Mouse (Mus musculus) hindbrain, embryonic 14.5 days (tissue): Measurements from ENCODE around the gene Bms1. TPM values are rescaled to one million over a fixed set of nuclear protein-coding genes. Genes with fewer than 3 reads are reported as not detected.

Source experiments
- ATAC-seq: fragments of 200-750 bp; cut with Nextera tagmentation; 2 replicates; pipeline ENCODE4 v1.8.0; 2017; ENCODE audit warnings: moderate number of reproducible peaks, mild to moderate bottlenecking, moderate TSS enrichment, moderate library complexity; ENCODE audit not compliant: low FRiP score
- DNase-seq: peaks from one replicate; pipeline ENCODE4 v3.0.0-alpha.2; 2015; ENCODE audit warnings: low spot score
- H3K27ac ChIP-seq: fragments of 300-500 bp; sonication (generic); 2 replicates; pipeline ENCODE4 v1.5.1; 2014; ENCODE audit warnings: mild to moderate bottlenecking, moderate library complexity
- H3K27me3 ChIP-seq: fragments of 300-500 bp; sonication (generic); 2 replicates; pipeline ENCODE4 v1.6.1; 2014; ENCODE audit warnings: mild to moderate bottlenecking, low read length, mixed read lengths; ENCODE audit not compliant: control insufficient read depth, insufficient read depth
- H3K36me3 ChIP-seq: fragments of 300-500 bp; sonication (generic); replicated peaks from 2 replicates; pipeline ENCODE4 v1.6.1; 2014; ENCODE audit not compliant: control insufficient read depth, insufficient read depth
- H3K4me1 ChIP-seq: fragments of 300-500 bp; sonication (generic); replicated peaks from 2 replicates; pipeline ENCODE4 v1.6.1; 2014; ENCODE audit warnings: antibody characterized with exemption, low read length, mixed read lengths; ENCODE audit not compliant: control insufficient read depth, insufficient read depth
- H3K4me2 ChIP-seq: fragments of 300-500 bp; sonication (generic); replicated peaks from 2 replicates; pipeline ENCODE4 v1.6.1; 2014; ENCODE audit warnings: mild to moderate bottlenecking, moderate library complexity
- H3K4me3 ChIP-seq: fragments of 300-500 bp; sonication (generic); replicated peaks from 2 replicates; pipeline ENCODE4 v1.5.1; 2014; ENCODE audit warnings: mild to moderate bottlenecking, low read length
- H3K9ac ChIP-seq: fragments of 300-500 bp; sonication (generic); 2 replicates; pipeline ENCODE4 v1.6.1; 2014
- H3K9me3 ChIP-seq: fragments of 300-500 bp; sonication (generic); 2 replicates; pipeline ENCODE4 v1.6.1; 2016; ENCODE audit warnings: low read length; ENCODE audit not compliant: control insufficient read depth
- WGBS: fragments of 180-500 bp; shearing (Covaris S2); extraction: QIAGEN DNeasy Blood & Tissue Kit; methylation state at CpG from one replicate; pipeline ENCODE4 v1.1.7; 2014; 5-methylcytosine and 5-hydroxymethylcytosine counted together
- polyA plus RNA-seq: library from polyadenylated mRNA; unstranded; fragments of >200 nt; fragmentation: Nextera tagmentation; extraction: Ambion mirVana; gene quantifications from 2 replicates; pipeline ENCODE4 v1.2.1, GENCODE M21; 2014

Bms1 gene
- polyA plus RNA-seq, 1 experiment from 2014 or later: 20.1 TPM

DNA sequence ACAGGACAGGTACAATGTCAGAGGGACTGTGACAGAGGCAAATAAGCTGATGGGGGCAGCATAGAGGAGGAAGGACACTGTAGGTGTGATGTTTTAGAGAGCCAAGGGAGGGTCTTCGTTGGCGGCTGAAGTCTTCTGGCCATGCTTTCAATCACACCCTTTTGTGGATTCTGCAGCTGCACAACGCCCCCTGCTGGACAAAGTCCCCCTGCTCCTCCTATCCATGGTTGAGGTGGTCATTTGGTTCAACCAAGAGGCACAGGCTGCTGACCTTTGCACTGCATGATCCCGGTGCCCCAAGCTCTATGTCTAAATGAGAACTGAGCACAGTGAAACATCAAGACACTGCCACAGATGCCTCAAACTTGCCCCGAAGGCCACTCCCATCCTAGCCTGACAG lies 46.0 kb downstream of the Bms1 start:
- H3K36me3 ChIP-seq: no peaks in the 10 kb centered on the region
- ATAC-seq: no peak
- no peak overlapping the region for H3K4me3 ChIP-seq
- no peaks in the 10 kb centered on the region for H3K9me3 ChIP-seq
- no peak overlapping the region for H3K27ac ChIP-seq
- no peak overlapping the region for H3K9ac ChIP-seq
- H3K4me1 ChIP-seq: no peaks in the 10 kb centered on the region
- WGBS: 42% methylated on average over 5 of the region's 5 CpGs
- H3K27me3 ChIP-seq: no peaks in the 10 kb centered on the region
- no peak overlapping the region for H3K4me2 ChIP-seq
- no peak for DNase-seq

DNA sequence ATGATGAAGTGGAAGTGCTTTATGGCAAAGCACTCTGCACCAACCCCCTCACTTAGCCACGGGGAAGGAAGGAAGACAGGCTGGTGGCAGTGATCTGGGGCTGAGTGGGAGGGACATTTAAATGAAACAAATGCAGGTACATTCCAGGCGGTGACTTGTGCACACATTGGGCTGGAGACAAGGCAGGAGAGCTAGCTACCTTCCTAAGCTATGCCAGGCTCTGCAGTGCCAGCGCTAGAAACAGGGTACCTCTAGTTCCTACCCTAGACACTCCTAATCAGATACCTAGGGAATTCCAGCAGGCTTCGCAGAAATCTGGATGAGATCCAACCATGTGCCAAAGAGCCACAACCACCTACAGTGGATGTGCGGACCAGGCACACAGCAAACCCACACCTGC lies 46.5 kb downstream of the Bms1 start:
- H3K4me2 ChIP-seq: no peak overlapping the region
- no peak for ATAC-seq
- no peak overlapping the region for H3K9ac ChIP-seq
- no peak overlapping the region for H3K4me3 ChIP-seq
- H3K27ac ChIP-seq: no peak overlapping the region
- no peaks in the 10 kb centered on the region for H3K27me3 ChIP-seq
- 70% methylated on average over 5 of the region's 5 CpGs for WGBS
- no peaks in the 10 kb centered on the region for H3K4me1 ChIP-seq
- no peaks in the 10 kb centered on the region for H3K36me3 ChIP-seq
- DNase-seq: no peak
- H3K9me3 ChIP-seq: no peaks in the 10 kb centered on the region

DNA sequence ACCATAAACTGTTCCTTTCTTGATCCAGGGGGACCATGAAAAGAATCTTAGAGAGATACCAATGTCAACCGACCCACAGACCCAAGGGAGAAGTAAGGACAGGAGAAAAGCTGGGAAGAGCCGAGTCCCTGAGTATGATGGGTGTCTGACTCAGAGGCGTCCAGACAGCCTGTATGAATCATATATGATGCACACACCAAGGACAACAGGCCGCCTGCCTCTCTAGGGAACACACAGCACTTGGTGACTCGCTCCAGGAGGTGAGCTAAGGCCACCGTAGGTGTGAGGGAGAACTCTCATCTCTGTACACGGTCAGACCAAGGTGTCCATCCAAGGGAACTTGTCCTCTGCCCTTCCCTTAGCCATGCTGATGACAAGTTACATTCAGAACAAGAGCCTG lies 51.8 kb downstream of the Bms1 start:
- no peaks in the 10 kb centered on the region for H3K9me3 ChIP-seq
- H3K9ac ChIP-seq: no peak overlapping the region
- ATAC-seq (no peak), DNase-seq (no peak)
- 90% methylated on average over 7 of the region's 7 CpGs for WGBS
- no peaks in the 10 kb centered on the region for H3K36me3 ChIP-seq
- H3K4me3 ChIP-seq: no peak overlapping the region
- no peaks in the 10 kb centered on the region for H3K4me1 ChIP-seq
- no peak overlapping the region for H3K4me2 ChIP-seq
- no peaks in the 10 kb centered on the region for H3K27me3 ChIP-seq
- no peak overlapping the region for H3K27ac ChIP-seq

DNA sequence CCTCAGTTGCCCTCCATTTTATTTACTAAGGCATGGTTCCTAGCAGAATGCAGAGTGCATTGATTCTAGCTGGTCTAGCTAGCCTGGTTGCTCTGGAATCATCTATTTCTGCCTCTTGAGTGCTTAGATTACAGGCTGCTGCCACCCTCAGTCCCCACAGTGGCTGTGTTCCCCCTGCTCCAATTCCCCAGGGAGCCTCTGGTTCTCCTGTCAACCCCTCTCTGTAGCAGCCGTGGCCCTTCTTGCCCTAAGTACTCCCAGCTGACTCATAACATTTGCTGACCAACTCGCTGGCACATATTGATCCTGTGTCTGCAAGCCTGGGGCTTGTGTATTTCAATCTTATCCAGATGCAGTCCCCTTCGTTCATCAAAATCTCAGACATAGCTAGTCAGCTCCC lies 53.1 kb downstream of the Bms1 start:
- Histone ChIP-seq H3K4me3 (no peak overlapping the region), H3K36me3 (no peaks in the 10 kb centered on the region), H3K27ac (no peak overlapping the region), H3K9ac (no peak overlapping the region), H3K9me3 (peaks cover 10% of the 10 kb centered on the region), H3K4me2 (no peak overlapping the region), H3K4me1 (no peaks in the 10 kb centered on the region), H3K27me3 (no peaks in the 10 kb centered on the region)
- ATAC-seq: no peak
- WGBS: 54% methylated on average over 3 of the region's 3 CpGs
- DNase-seq: no peak

DNA sequence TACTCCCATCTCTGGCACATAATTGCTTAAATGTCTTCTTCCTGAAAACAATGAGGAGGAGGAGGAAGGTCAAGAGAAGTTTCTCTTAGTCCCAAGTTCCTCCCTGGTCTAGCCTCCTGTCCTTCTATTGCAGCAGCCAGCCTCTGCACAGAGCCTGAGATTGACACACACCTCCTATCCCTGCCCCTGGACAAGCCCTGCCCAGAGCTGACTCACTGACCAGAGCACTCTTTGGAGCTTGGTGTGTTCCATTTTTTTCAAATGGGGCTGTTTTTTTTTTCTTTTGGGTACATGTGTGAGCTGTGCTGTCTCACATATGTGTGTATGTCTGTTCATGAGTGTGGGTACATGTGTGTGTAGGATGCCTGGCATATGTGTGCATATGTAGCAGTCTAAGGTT lies 53.5 kb downstream of the Bms1 start:
- Histone ChIP-seq H3K9ac (no peak overlapping the region), H3K27me3 (no peaks in the 10 kb centered on the region), H3K4me2 (no peak overlapping the region), H3K4me3 (no peak overlapping the region), H3K9me3 (peaks cover 12% of the 10 kb centered on the region), H3K4me1 (no peaks in the 10 kb centered on the region), H3K36me3 (no peaks in the 10 kb centered on the region), H3K27ac (no peak overlapping the region)
- no peak for DNase-seq
- ATAC-seq: no peak

DNA sequence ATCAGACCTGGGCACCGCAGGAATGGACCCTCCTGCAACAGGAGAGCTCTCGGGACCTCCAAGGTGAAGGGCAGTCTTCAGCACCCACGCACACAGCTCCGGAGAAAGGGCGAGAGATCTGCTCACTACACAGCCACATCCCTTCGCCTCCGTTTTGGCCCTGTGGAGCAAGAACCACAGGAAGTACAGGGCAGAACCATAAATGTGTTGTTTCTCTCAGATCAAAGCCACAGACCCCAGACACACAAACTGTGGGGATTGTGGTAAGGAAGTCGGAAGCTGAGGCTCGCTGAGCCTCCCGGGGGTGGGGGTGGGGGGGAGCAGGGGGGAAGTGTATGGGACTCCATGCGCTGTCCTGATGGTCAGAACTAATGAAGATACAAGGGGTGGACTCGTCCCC lies 68.9 kb downstream of the Bms1 start:
- no peak for ATAC-seq
- DNase-seq: no peak
- Histone ChIP-seq H3K36me3 (no peaks in the 10 kb centered on the region), H3K4me3 (no peak overlapping the region), H3K4me2 (no peak overlapping the region), H3K4me1 (0 out of 2 replicates have a peak, but pooled peaks cover 3% of the 10 kb centered on the region), H3K9me3 (no peaks in the 10 kb centered on the region), H3K9ac (no peak overlapping the region), H3K27ac (no peak overlapping the region), H3K27me3 (no peaks in the 10 kb centered on the region)
- 79% methylated on average over 12 of the region's 12 CpGs for WGBS

DNA sequence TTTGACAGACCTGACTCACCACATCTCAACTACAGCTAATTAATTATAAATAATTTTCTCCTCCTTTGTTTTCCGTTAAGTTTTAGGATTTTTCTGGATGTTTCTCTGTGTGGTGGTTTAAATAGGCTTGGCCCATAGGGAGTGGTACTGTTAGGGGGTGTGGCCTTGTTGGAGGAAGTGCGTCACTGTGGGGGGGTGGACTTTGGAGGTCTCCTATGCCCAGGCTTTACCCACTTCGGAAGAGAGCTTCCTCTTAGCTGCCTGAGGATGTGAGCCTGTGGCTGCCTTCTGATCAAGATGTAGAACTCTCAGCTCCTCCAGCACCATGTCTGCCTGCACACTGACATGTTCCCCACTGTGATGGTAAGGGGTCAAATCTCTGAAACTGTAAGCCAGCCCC lies 71.1 kb downstream of the Bms1 start:
- no peak for ATAC-seq

DNA sequence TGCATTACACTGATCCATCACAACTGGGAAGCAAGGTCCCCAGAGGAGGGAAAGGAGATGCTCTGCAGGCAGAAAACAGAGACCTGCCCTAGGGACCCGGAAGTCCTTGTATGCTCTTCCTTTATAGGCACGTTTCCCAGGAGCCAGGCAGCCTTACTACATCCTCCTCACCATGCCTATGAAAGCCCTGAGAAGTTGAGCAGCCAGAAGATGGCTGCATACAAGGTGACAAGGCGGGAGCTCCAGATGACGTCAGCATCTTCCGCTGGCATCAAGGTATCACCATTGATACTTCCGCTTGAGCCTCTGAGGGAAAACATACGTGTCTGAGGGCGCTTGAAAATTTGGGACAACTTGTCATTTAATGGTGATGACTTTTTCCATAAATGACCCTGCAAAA lies 72.0 kb downstream of the Bms1 start:
- Histone ChIP-seq H3K9me3 (no peaks in the 10 kb centered on the region), H3K27ac (no peak overlapping the region), H3K4me3 (no peak overlapping the region), H3K4me2 (no peak overlapping the region), H3K9ac (no peak overlapping the region), H3K4me1 (0 out of 2 replicates have a peak, but pooled peaks cover 3% of the 10 kb centered on the region), H3K36me3 (no peaks in the 10 kb centered on the region), H3K27me3 (no peaks in the 10 kb centered on the region)
- DNase-seq (no peak), ATAC-seq (no peak)
- 91% methylated on average over 8 of the region's 8 CpGs for WGBS

More for the DNA sequence above, 71.1 kb downstream of the Bms1 start:
- H3K27ac ChIP-seq: no peak overlapping the region
- no peaks in the 10 kb centered on the region for H3K9me3 ChIP-seq
- no peak overlapping the region for H3K4me3 ChIP-seq
- H3K4me1 ChIP-seq: 0 out of 2 replicates have a peak, but pooled peaks cover 3% of the 10 kb centered on the region
- no peak overlapping the region for H3K4me2 ChIP-seq
- no peaks in the 10 kb centered on the region for H3K27me3 ChIP-seq
- DNase-seq: no peak
- H3K36me3 ChIP-seq: no peaks in the 10 kb centered on the region
- 77% methylated on average over 3 of the region's 3 CpGs for WGBS
- H3K9ac ChIP-seq: no peak overlapping the region

DNA sequence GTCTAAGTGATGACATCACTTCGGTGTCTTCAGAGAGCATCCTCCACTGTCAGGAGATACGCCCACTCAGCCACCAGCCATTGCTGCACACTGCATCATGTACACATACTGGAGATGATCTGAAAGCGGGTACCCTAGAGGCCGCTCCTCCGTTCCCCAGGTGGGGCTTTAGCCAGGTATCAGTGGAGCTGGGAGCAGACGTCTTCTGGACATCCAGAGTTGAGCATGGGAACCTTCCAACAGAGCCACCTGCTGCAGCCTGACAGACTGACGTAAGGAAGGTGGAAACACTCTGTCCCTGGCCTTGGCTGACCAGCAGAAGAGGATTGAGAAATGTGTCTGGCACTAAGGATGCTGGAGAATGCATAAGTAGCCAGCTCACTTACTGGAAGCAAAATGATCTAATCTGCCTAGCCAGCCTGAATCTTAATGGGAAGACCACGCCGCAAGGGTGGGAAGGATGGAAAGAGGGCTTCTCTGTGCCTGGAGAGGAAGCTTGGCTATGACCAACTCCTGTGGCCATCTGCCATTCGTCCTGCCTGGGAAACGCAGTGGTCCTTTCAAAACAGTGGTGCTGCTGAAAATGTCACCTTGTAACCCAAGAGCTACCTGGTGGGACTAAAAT lies 77.3 kb downstream of the Bms1 start:
- Histone ChIP-seq H3K36me3 (no peaks in the 10 kb centered on the region), H3K9ac (no peak overlapping the region), H3K4me3 (no peak overlapping the region), H3K4me2 (no peak overlapping the region), H3K27ac (no peak overlapping the region), H3K4me1 (0 out of 2 replicates have a peak, but pooled peaks cover 7% of the 10 kb centered on the region), H3K27me3 (no peaks in the 10 kb centered on the region), H3K9me3 (no peaks in the 10 kb centered on the region)
- ATAC-seq (no peak), DNase-seq (no peak)
- WGBS: 90% methylated on average over 11 of the region's 11 CpGs

DNA sequence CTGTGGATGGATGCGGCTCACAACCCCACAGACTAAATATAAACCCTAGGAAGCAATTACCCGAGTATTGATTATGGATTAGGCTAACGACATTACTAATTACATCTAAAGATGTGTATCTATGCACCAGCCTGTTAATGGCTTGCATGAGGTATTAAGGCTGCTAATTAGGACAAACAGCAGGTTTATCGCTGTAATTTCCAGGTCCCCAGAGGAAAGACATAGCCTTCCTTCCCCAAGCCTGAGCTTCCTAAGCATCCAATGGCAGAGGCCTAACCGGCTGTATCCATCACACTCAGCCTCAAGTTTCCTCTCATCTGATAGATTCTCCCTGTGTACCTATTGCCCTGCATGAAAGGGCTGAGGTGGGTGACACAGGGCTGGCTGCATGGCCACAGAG lies 81.6 kb downstream of the Bms1 start:
- no peak overlapping the region for H3K4me3 ChIP-seq
- no peaks in the 10 kb centered on the region for H3K36me3 ChIP-seq
- ATAC-seq: no peak
- H3K27me3 ChIP-seq: no peaks in the 10 kb centered on the region
- H3K4me1 ChIP-seq: 0 out of 2 replicates have a peak, but pooled peaks cover 11% of the 10 kb centered on the region
- 80% methylated on average over 5 of the region's 5 CpGs for WGBS
- H3K9ac ChIP-seq: no peak overlapping the region
- no peak overlapping the region for H3K4me2 ChIP-seq
- no peak for DNase-seq
- H3K27ac ChIP-seq: no peak overlapping the region
- H3K9me3 ChIP-seq: no peaks in the 10 kb centered on the region
